Mouse (Mus musculus) stomach, embryonic 16.5 days (tissue): ENCODE data around the gene Acnat2. TPM values are rescaled to one million over a fixed set of nuclear protein-coding genes. Genes with fewer than 3 reads are reported as not detected.
A peak's percentile ranks its signal among the peaks of the same experiment; 100 is the strongest.
"Not testable (repeated sequence)": the region's sequence is repeated elsewhere in the genome, so short reads cannot be mapped to it uniquely, and the experiment has no call there.

Experiments
- ATAC-seq: fragments of 200-750 bp; cut with Nextera tagmentation; 2 replicates; pipeline ENCODE4 v1.8.0; 2017; ENCODE audit warnings: moderate number of reproducible peaks, moderate TSS enrichment; ENCODE audit not compliant: insufficient read depth, low FRiP score
- H3K27ac ChIP-seq: fragments of 300-500 bp; sonication (generic); 2 replicates; pipeline ENCODE4 v1.5.1; 2014; ENCODE audit warnings: low read length
- H3K27me3 ChIP-seq: fragments of 300-500 bp; sonication (generic); 2 replicates; pipeline ENCODE4 v1.6.1; 2014; ENCODE audit warnings: low read length, control low read depth, mixed read lengths; ENCODE audit not compliant: control insufficient read depth, insufficient read depth
- H3K36me3 ChIP-seq: fragments of 300-500 bp; sonication (generic); 2 replicates; pipeline ENCODE4 v1.6.1; 2014; ENCODE audit warnings: low read length; ENCODE audit not compliant: control insufficient read depth, insufficient read depth
- H3K4me1 ChIP-seq: fragments of 300-500 bp; sonication (generic); 2 replicates; pipeline ENCODE4 v1.6.1; 2014; ENCODE audit warnings: low read length, control low read depth, mixed read lengths; ENCODE audit not compliant: control insufficient read depth, insufficient read depth
- H3K4me2 ChIP-seq: fragments of 300-500 bp; sonication (generic); 2 replicates; pipeline ENCODE4 v1.6.1; 2014; ENCODE audit warnings: low read depth, low read length, mixed read lengths
- H3K4me3 ChIP-seq: fragments of 300-500 bp; sonication (generic); replicated peaks from 2 replicates; pipeline ENCODE4 v1.5.1; 2014; ENCODE audit warnings: mild to moderate bottlenecking, low read length
- H3K9ac ChIP-seq: fragments of 300-500 bp; sonication (generic); 2 replicates; pipeline ENCODE4 v1.6.1; 2014; ENCODE audit warnings: low read length
- H3K9me3 ChIP-seq: fragments of 300-500 bp; sonication (generic); replicated peaks from 2 replicates; pipeline ENCODE4 v1.6.1; 2016; ENCODE audit warnings: low read length, control low read depth; ENCODE audit not compliant: control insufficient read depth
- WGBS: fragments of 180-500 bp; shearing (Covaris S2); extraction: QIAGEN DNeasy Blood & Tissue Kit; methylation state at CpG from one replicate; pipeline ENCODE4 v1.1.7; 2014; 5-methylcytosine and 5-hydroxymethylcytosine counted together
- polyA plus RNA-seq: library from polyadenylated mRNA; unstranded; fragments of >200 nt; fragmentation: Nextera tagmentation; extraction: Ambion mirVana; gene quantifications from 2 replicates; pipeline ENCODE4 v1.2.1, GENCODE M21; 2015

Acnat2 gene
- polyA plus RNA-seq, 1 experiment from 2014 or later: 0.48 TPM

- Histone ChIP-seq H3K4me3 (no peak overlapping the region), H3K27me3 (no peaks in the 10 kb centered on the region)
- ATAC-seq: peak; percentile 72
Observed at GRCm38 (mm10) chr4:49357097-49357496, 50.9 kb downstream of the Acnat2 start.

GRCm38 (mm10) chr4:49350470-49350869 is 57.5 kb downstream of the Acnat2 start:
- Histone ChIP-seq H3K27me3 (no peaks in the 10 kb centered on the region), H3K36me3 (no peaks in the 10 kb centered on the region), H3K4me3 (no peak overlapping the region), H3K4me1 (no peaks in the 10 kb centered on the region), H3K4me2 (no peak overlapping the region), H3K27ac (peak overlapping the region; percentile 69), H3K9ac (no peak overlapping the region), H3K9me3 (no peaks in the 10 kb centered on the region)
- WGBS: 63% methylated on average over 4 of the region's 4 CpGs
- ATAC-seq: peak; percentile 29; the same call in 1 of the 2 replicates

More at GRCm38 (mm10) chr4:49357097-49357496, 50.9 kb downstream of the Acnat2 start:
- Histone ChIP-seq H3K27ac (no peak overlapping the region), H3K4me2 (no peak overlapping the region), H3K36me3 (no peaks in the 10 kb centered on the region), H3K9ac (no peak overlapping the region), H3K4me1 (no peaks in the 10 kb centered on the region), H3K9me3 (no peaks in the 10 kb centered on the region)
- WGBS: 42% methylated on average over 2 of the region's 2 CpGs

- Histone ChIP-seq H3K4me2 (no peak overlapping the region), H3K36me3 (no peaks in the 10 kb centered on the region), H3K9ac (no peak overlapping the region), H3K9me3 (no peaks in the 10 kb centered on the region), H3K27ac (no peak overlapping the region), H3K27me3 (no peaks in the 10 kb centered on the region), H3K4me1 (no peaks in the 10 kb centered on the region), H3K4me3 (no peak overlapping the region)
- WGBS: 80% methylated on average over 2 of the region's 2 CpGs
- no peak for ATAC-seq
Observed at GRCm38 (mm10) chr4:49348677-49349076, 59.3 kb downstream of the Acnat2 start.

GRCm38 (mm10) chr4:49348001-49348400 is 60.0 kb downstream of the Acnat2 start:
- H3K4me3 ChIP-seq, ATAC-seq, H3K27me3 ChIP-seq, H3K27ac ChIP-seq, H3K9me3 ChIP-seq, H3K4me2 ChIP-seq, H3K36me3 ChIP-seq, H3K4me1 ChIP-seq, H3K9ac ChIP-seq: not testable (repeated sequence)
- WGBS: 76% methylated on average over 1 of the region's 1 CpGs

GRCm38 (mm10) chr4:49340091-49340490 is 67.9 kb downstream of the Acnat2 start:
- WGBS: 56% methylated on average over 3 of the region's 3 CpGs
- not testable (repeated sequence) for H3K36me3 ChIP-seq, H3K9ac ChIP-seq, H3K9me3 ChIP-seq, H3K27me3 ChIP-seq, H3K27ac ChIP-seq, H3K4me1 ChIP-seq, H3K4me2 ChIP-seq, ATAC-seq, H3K4me3 ChIP-seq

- H3K4me1 ChIP-seq, H3K36me3 ChIP-seq, H3K27me3 ChIP-seq, ATAC-seq, H3K9ac ChIP-seq, H3K9me3 ChIP-seq, H3K4me2 ChIP-seq, H3K27ac ChIP-seq, H3K4me3 ChIP-seq: not testable (repeated sequence)
- whole genome bisulfite sequencing: 79% methylated on average over 3 of the region's 4 CpGs
Observed at GRCm38 (mm10) chr4:49337949-49338348, 70.0 kb downstream of the Acnat2 start.

Other genes starting within 250 kb of the Acnat2 start
- 2.4 TPM in 2 replicates for gene Acnat1, start 65.8 kb upstream of the Acnat2 start, polyA plus RNA-seq
- gene Baat, start 98.4 kb upstream of the Acnat2 start, polyA plus RNA-seq: 0.06 and 0.36 TPM in 2 replicates
- 86.3 and 87.7 TPM in 2 replicates for gene Mrpl50, start 112.9 kb upstream of the Acnat2 start, polyA plus RNA-seq
- 5.8 and 6.0 TPM in 2 replicates for gene Zfp189, start 113.0 kb upstream of the Acnat2 start, polyA plus RNA-seq
- 68.3 and 84.5 TPM in 2 replicates for gene Aldob, start 141.4 kb upstream of the Acnat2 start, polyA plus RNA-seq
- 34.2 and 34.4 TPM in 2 replicates for gene Tmem246, start 189.7 kb upstream of the Acnat2 start, polyA plus RNA-seq
- gene Rnf20, start 223.9 kb upstream of the Acnat2 start, polyA plus RNA-seq: 31.8 and 33.0 TPM in 2 replicates